Mouse (Mus musculus): ENCODE measurements at regions not wholly inside any gene's neighbourhood (a gene's known extent, or its start where the extent isn't known, plus 50 kb on each side); places are given as distances from the start of the nearest gene placed in this dataset.

- Histone ChIP-seq H3K27ac (ENCODE audit: low read depth, low read length) (no peak overlapping the region), H3K9me3 (ENCODE audit: control insufficient read depth, low read length) (no peaks in the 10 kb centered on the region), H3K27me3 (ENCODE audit: control insufficient read depth, insufficient read depth, low read length) (no peaks in the 10 kb centered on the region), H3K4me3 (ENCODE audit: low read depth, low read length) (no peak overlapping the region), H3K4me1 (ENCODE audit: control insufficient read depth, insufficient read depth, low read length) (no peaks in the 10 kb centered on the region), H3K36me3 (ENCODE audit: control insufficient read depth, insufficient read depth, low read length) (no peaks in the 10 kb centered on the region), H3K9ac (ENCODE audit: low read length) (no peak overlapping the region), H3K4me2 (ENCODE audit: low read depth) (no peak overlapping the region)
- ATAC-seq (ENCODE audit: insufficient read depth, low FRiP score, low TSS enrichment) (no peak), DNase-seq (ENCODE audit: low spot score) (no peak)
- WGBS, result 79% methylated on average over 5 of the region's 5 CpGs
Observed at GRCm38 (mm10) chr19:6631817-6632216, 89.0 kb upstream of the Slc22a12 start.

- no peak overlapping the region for H3K4me2 ChIP-seq (ENCODE audit: low read depth)
- no peaks in the 10 kb centered on the region for H3K9me3 ChIP-seq (ENCODE audit: control insufficient read depth, low read length)
- no peaks in the 10 kb centered on the region for H3K4me1 ChIP-seq (ENCODE audit: control insufficient read depth, insufficient read depth, low read length)
- H3K27me3 ChIP-seq (ENCODE audit: control insufficient read depth, insufficient read depth, low read length), result no peaks in the 10 kb centered on the region
- no peak for DNase-seq (ENCODE audit: low spot score)
- no peak for ATAC-seq (ENCODE audit: insufficient read depth, low FRiP score, low TSS enrichment)
- H3K9ac ChIP-seq (ENCODE audit: low read length), result no peak overlapping the region
- no peaks in the 10 kb centered on the region for H3K36me3 ChIP-seq (ENCODE audit: control insufficient read depth, insufficient read depth, low read length)
- no peak overlapping the region for H3K4me3 ChIP-seq (ENCODE audit: low read depth, low read length)
- WGBS, result 91% methylated on average over 4 of the region's 4 CpGs
- no peak overlapping the region for H3K27ac ChIP-seq (ENCODE audit: low read depth, low read length)
Observed at GRCm38 (mm10) chr19:6630613-6630940, 87.7 kb upstream of the Slc22a12 start.

GRCm38 (mm10) chr19:6629911-6630612, 87.2 kb upstream of the Slc22a12 start:
- Histone ChIP-seq H3K36me3 (ENCODE audit: control insufficient read depth, insufficient read depth, low read length) (no peaks in the 10 kb centered on the region), H3K27ac (ENCODE audit: low read depth, low read length) (no peak overlapping the region), H3K4me3 (ENCODE audit: low read depth, low read length) (no peak overlapping the region), H3K9me3 (ENCODE audit: control insufficient read depth, low read length) (no peaks in the 10 kb centered on the region), H3K4me1 (ENCODE audit: control insufficient read depth, insufficient read depth, low read length) (no peaks in the 10 kb centered on the region), H3K9ac (ENCODE audit: low read length) (no peak overlapping the region), H3K27me3 (ENCODE audit: control insufficient read depth, insufficient read depth, low read length) (no peaks in the 10 kb centered on the region), H3K4me2 (ENCODE audit: low read depth) (no peak overlapping the region)
- 89% methylated on average over 9 of the region's 9 CpGs for WGBS
- DNase-seq (ENCODE audit: low spot score), result no peak
- no peak for ATAC-seq (ENCODE audit: insufficient read depth, low FRiP score, low TSS enrichment)

DNA sequence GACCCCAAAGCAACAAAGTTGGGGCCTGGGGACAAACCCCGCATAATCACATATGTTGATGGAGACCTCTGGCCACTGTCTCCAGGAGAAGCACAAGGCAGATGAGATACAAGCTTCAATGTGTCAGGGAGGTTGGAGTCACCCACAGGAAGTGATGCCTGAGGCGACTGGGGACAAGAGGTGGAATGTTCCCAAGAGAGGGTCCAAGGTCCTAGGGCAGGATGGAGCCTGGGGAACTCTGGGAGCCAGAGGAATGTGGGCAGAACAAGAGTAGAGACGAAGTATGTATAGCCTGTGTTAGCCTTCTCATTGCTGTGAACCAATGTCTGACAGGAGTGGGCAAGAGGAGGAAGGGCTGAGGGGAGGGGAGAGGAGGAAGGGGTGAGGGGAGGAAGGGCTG, 82.7 kb upstream of the Slc22a12 start:
- Histone ChIP-seq H3K27me3 (ENCODE audit: control insufficient read depth, insufficient read depth, low read length) (no peaks in the 10 kb centered on the region), H3K4me3 (ENCODE audit: low read depth, low read length) (no peak overlapping the region), H3K4me2 (ENCODE audit: low read depth) (no peak overlapping the region), H3K9me3 (ENCODE audit: control insufficient read depth, low read length) (no peaks in the 10 kb centered on the region), H3K9ac (ENCODE audit: low read length) (no peak overlapping the region), H3K27ac (ENCODE audit: low read depth, low read length) (no peak overlapping the region), H3K36me3 (ENCODE audit: control insufficient read depth, insufficient read depth, low read length) (no peaks in the 10 kb centered on the region), H3K4me1 (ENCODE audit: control insufficient read depth, insufficient read depth, low read length) (no peaks in the 10 kb centered on the region)
- ATAC-seq (ENCODE audit: insufficient read depth, low FRiP score, low TSS enrichment) (no peak), DNase-seq (ENCODE audit: low spot score) (no peak)
- 76% methylated on average over 3 of the region's 3 CpGs for WGBS

DNA sequence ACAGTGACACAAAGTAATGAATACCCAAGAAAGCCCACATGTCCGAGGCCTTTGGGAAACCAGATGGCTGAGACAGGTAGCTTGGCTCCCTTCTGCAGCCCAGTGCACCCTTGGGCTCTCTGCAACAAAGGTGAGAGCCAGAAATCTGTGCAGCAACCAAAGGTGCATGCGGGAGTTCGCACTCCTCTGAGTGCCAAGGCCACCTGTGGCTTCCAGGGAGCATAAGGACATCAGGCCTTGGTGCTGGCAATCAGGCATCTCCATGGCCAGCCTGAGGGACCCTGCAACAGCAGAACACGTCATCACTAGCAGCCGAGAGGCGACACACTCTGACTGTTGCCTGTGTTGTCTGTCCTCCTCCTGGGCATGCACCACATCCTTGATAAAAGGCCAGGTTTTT, 78.2 kb upstream of the Slc22a12 start:
- no peaks in the 10 kb centered on the region for H3K9me3 ChIP-seq (ENCODE audit: control insufficient read depth, low read length)
- 86% methylated on average over 6 of the region's 6 CpGs for WGBS

GRCm38 (mm10) chr19:6619546-6619945, 76.7 kb upstream of the Slc22a12 start:
- H3K36me3 ChIP-seq (ENCODE audit: control insufficient read depth, insufficient read depth, low read length), result no peaks in the 10 kb centered on the region
- no peak overlapping the region for H3K27ac ChIP-seq (ENCODE audit: low read depth, low read length)
- no peak overlapping the region for H3K4me2 ChIP-seq (ENCODE audit: low read depth)
- no peaks in the 10 kb centered on the region for H3K27me3 ChIP-seq (ENCODE audit: control insufficient read depth, insufficient read depth, low read length)
- 79% methylated on average over 6 of the region's 6 CpGs for WGBS
- no peak overlapping the region for H3K4me3 ChIP-seq (ENCODE audit: low read depth, low read length)
- DNase-seq (ENCODE audit: low spot score), result no peak
- H3K4me1 ChIP-seq (ENCODE audit: control insufficient read depth, insufficient read depth, low read length), result no peaks in the 10 kb centered on the region
- ATAC-seq (ENCODE audit: insufficient read depth, low FRiP score, low TSS enrichment), result no peak
- H3K9ac ChIP-seq (ENCODE audit: low read length), result no peak overlapping the region
- no peaks in the 10 kb centered on the region for H3K9me3 ChIP-seq (ENCODE audit: control insufficient read depth, low read length)

More for the DNA sequence above, 78.2 kb upstream of the Slc22a12 start:
- ATAC-seq (ENCODE audit: insufficient read depth, low FRiP score, low TSS enrichment), result no peak
- no peak overlapping the region for H3K4me3 ChIP-seq (ENCODE audit: low read depth, low read length)
- no peaks in the 10 kb centered on the region for H3K36me3 ChIP-seq (ENCODE audit: control insufficient read depth, insufficient read depth, low read length)
- no peaks in the 10 kb centered on the region for H3K4me1 ChIP-seq (ENCODE audit: control insufficient read depth, insufficient read depth, low read length)
- DNase-seq (ENCODE audit: low spot score), result no peak
- no peaks in the 10 kb centered on the region for H3K27me3 ChIP-seq (ENCODE audit: control insufficient read depth, insufficient read depth, low read length)
- H3K9ac ChIP-seq (ENCODE audit: low read length), result no peak overlapping the region
- no peak overlapping the region for H3K4me2 ChIP-seq (ENCODE audit: low read depth)
- H3K27ac ChIP-seq (ENCODE audit: low read depth, low read length), result no peak overlapping the region

- Histone ChIP-seq H3K4me2 (ENCODE audit: low read depth) (no peak overlapping the region), H3K4me3 (ENCODE audit: low read depth, low read length) (no peak overlapping the region), H3K4me1 (ENCODE audit: control insufficient read depth, insufficient read depth, low read length) (no peaks in the 10 kb centered on the region), H3K9ac (ENCODE audit: low read length) (no peak overlapping the region), H3K9me3 (ENCODE audit: control insufficient read depth, low read length) (no peaks in the 10 kb centered on the region), H3K27me3 (ENCODE audit: control insufficient read depth, insufficient read depth, low read length) (no peaks in the 10 kb centered on the region), H3K27ac (ENCODE audit: low read depth, low read length) (no peak overlapping the region), H3K36me3 (ENCODE audit: control insufficient read depth, insufficient read depth, low read length) (no peaks in the 10 kb centered on the region)
- no peak for DNase-seq (ENCODE audit: low spot score)
- 86% methylated on average over 5 of the region's 5 CpGs for WGBS
- no peak for ATAC-seq (ENCODE audit: insufficient read depth, low FRiP score, low TSS enrichment)
Observed at GRCm38 (mm10) chr19:6616659-6617058, 73.8 kb upstream of the Slc22a12 start.

GRCm38 (mm10) chr19:6612441-6612840, 69.6 kb upstream of the Slc22a12 start:
- DNase-seq (ENCODE audit: low spot score) (no peak), ATAC-seq (ENCODE audit: insufficient read depth, low FRiP score, low TSS enrichment) (no peak)
- no peaks in the 10 kb centered on the region for H3K27me3 ChIP-seq (ENCODE audit: control insufficient read depth, insufficient read depth, low read length)
- WGBS, result 81% methylated on average over 7 of the region's 7 CpGs
- H3K4me3 ChIP-seq (ENCODE audit: low read depth, low read length), result no peak overlapping the region
- H3K9ac ChIP-seq (ENCODE audit: low read length), result no peak overlapping the region
- no peaks in the 10 kb centered on the region for H3K9me3 ChIP-seq (ENCODE audit: control insufficient read depth, low read length)
- no peak overlapping the region for H3K4me2 ChIP-seq (ENCODE audit: low read depth)
- no peak overlapping the region for H3K27ac ChIP-seq (ENCODE audit: low read depth, low read length)
- no peaks in the 10 kb centered on the region for H3K36me3 ChIP-seq (ENCODE audit: control insufficient read depth, insufficient read depth, low read length)
- H3K4me1 ChIP-seq (ENCODE audit: control insufficient read depth, insufficient read depth, low read length), result no peaks in the 10 kb centered on the region

GRCm38 (mm10) chr19:6611921-6612320, 69.1 kb upstream of the Slc22a12 start:
- Histone ChIP-seq H3K27me3 (ENCODE audit: control insufficient read depth, insufficient read depth, low read length) (no peaks in the 10 kb centered on the region), H3K4me1 (ENCODE audit: control insufficient read depth, insufficient read depth, low read length) (no peaks in the 10 kb centered on the region), H3K4me2 (ENCODE audit: low read depth) (no peak overlapping the region), H3K4me3 (ENCODE audit: low read depth, low read length) (no peak overlapping the region), H3K27ac (ENCODE audit: low read depth, low read length) (no peak overlapping the region), H3K9me3 (ENCODE audit: control insufficient read depth, low read length) (no peaks in the 10 kb centered on the region), H3K9ac (ENCODE audit: low read length) (no peak overlapping the region), H3K36me3 (ENCODE audit: control insufficient read depth, insufficient read depth, low read length) (no peaks in the 10 kb centered on the region)
- WGBS, result 58% methylated on average over 5 of the region's 5 CpGs
- ATAC-seq (ENCODE audit: insufficient read depth, low FRiP score, low TSS enrichment) (no peak), DNase-seq (ENCODE audit: low spot score) (no peak)

Data from neural tube, embryonic 11.5 days (tissue).